Mouse (Mus musculus) stomach, embryonic 16.5 days (tissue): ENCODE results near the gene Msh3. TPM values are rescaled to one million over a fixed set of nuclear protein-coding genes. Genes with fewer than 3 reads are reported as not detected.

Source experiments
- ATAC-seq: fragments of 200-750 bp; cut with Nextera tagmentation; 2 replicates; pipeline ENCODE4 v1.8.0; 2017; ENCODE audit warnings: moderate number of reproducible peaks, moderate TSS enrichment; ENCODE audit not compliant: insufficient read depth, low FRiP score
- H3K27ac ChIP-seq: fragments of 300-500 bp; sonication (generic); 2 replicates; pipeline ENCODE4 v1.5.1; 2014; ENCODE audit warnings: low read length
- H3K27me3 ChIP-seq: fragments of 300-500 bp; sonication (generic); 2 replicates; pipeline ENCODE4 v1.6.1; 2014; ENCODE audit warnings: low read length, control low read depth, mixed read lengths; ENCODE audit not compliant: control insufficient read depth, insufficient read depth
- H3K36me3 ChIP-seq: fragments of 300-500 bp; sonication (generic); 2 replicates; pipeline ENCODE4 v1.6.1; 2014; ENCODE audit warnings: low read length; ENCODE audit not compliant: control insufficient read depth, insufficient read depth
- H3K4me1 ChIP-seq: fragments of 300-500 bp; sonication (generic); 2 replicates; pipeline ENCODE4 v1.6.1; 2014; ENCODE audit warnings: low read length, control low read depth, mixed read lengths; ENCODE audit not compliant: control insufficient read depth, insufficient read depth
- H3K4me2 ChIP-seq: fragments of 300-500 bp; sonication (generic); 2 replicates; pipeline ENCODE4 v1.6.1; 2014; ENCODE audit warnings: low read depth, low read length, mixed read lengths
- H3K4me3 ChIP-seq: fragments of 300-500 bp; sonication (generic); replicated peaks from 2 replicates; pipeline ENCODE4 v1.5.1; 2014; ENCODE audit warnings: mild to moderate bottlenecking, low read length
- H3K9ac ChIP-seq: fragments of 300-500 bp; sonication (generic); 2 replicates; pipeline ENCODE4 v1.6.1; 2014; ENCODE audit warnings: low read length
- H3K9me3 ChIP-seq: fragments of 300-500 bp; sonication (generic); replicated peaks from 2 replicates; pipeline ENCODE4 v1.6.1; 2016; ENCODE audit warnings: low read length, control low read depth; ENCODE audit not compliant: control insufficient read depth
- WGBS: fragments of 180-500 bp; shearing (Covaris S2); extraction: QIAGEN DNeasy Blood & Tissue Kit; methylation state at CpG from one replicate; pipeline ENCODE4 v1.1.7; 2014; 5-methylcytosine and 5-hydroxymethylcytosine counted together
- polyA plus RNA-seq: library from polyadenylated mRNA; unstranded; fragments of >200 nt; fragmentation: Nextera tagmentation; extraction: Ambion mirVana; gene quantifications from 2 replicates; pipeline ENCODE4 v1.2.1, GENCODE M21; 2015

The Msh3 gene
- polyA plus RNA-seq, 1 experiment from 2014 or later, result 20.5 TPM

GRCm38 (mm10) chr13:92339787-92340186 is 15.0 kb downstream of the Msh3 start:
- Histone ChIP-seq H3K36me3 (peaks cover 3% of the 10 kb centered on the region; the same call in 1 of the 2 replicates), H3K4me2 (no peak overlapping the region)
- WGBS, result 86% methylated on average over 3 of the region's 3 CpGs

GRCm38 (mm10) chr13:92337773-92338462 is 16.9 kb downstream of the Msh3 start:
- H3K9me3 ChIP-seq, result no peaks in the 10 kb centered on the region
- H3K4me3 ChIP-seq, result no peak overlapping the region
- 77% methylated on average over 6 of the region's 6 CpGs for WGBS
- ATAC-seq, result no peak
- H3K27ac ChIP-seq, result no peak overlapping the region
- no peaks in the 10 kb centered on the region for H3K4me1 ChIP-seq
- H3K36me3 ChIP-seq, result 0 out of 2 replicates have a peak, but pooled peaks cover 3% of the 10 kb centered on the region
- H3K9ac ChIP-seq, result no peak overlapping the region
- no peak overlapping the region for H3K4me2 ChIP-seq
- H3K27me3 ChIP-seq, result no peaks in the 10 kb centered on the region

More at GRCm38 (mm10) chr13:92339787-92340186, 15.0 kb downstream of the Msh3 start:
- Histone ChIP-seq H3K4me3 (no peak overlapping the region), H3K27me3 (no peaks in the 10 kb centered on the region), H3K27ac (no peak overlapping the region), H3K9me3 (no peaks in the 10 kb centered on the region), H3K9ac (no peak overlapping the region), H3K4me1 (no peaks in the 10 kb centered on the region)
- no peak for ATAC-seq

GRCm38 (mm10) chr13:92336857-92337256 is 17.9 kb downstream of the Msh3 start:
- H3K27me3 ChIP-seq, result no peaks in the 10 kb centered on the region
- H3K9ac ChIP-seq, result no peak overlapping the region
- no peak; the same call in 1 of the 2 replicates for ATAC-seq
- no peaks in the 10 kb centered on the region for H3K9me3 ChIP-seq
- no peaks in the 10 kb centered on the region for H3K4me1 ChIP-seq
- no peak overlapping the region for H3K4me2 ChIP-seq
- H3K4me3 ChIP-seq, result no peak overlapping the region
- H3K27ac ChIP-seq, result no peak overlapping the region
- WGBS, result 89% methylated on average over 1 of the region's 1 CpGs
- H3K36me3 ChIP-seq, result 0 out of 2 replicates have a peak, but pooled peaks cover 3% of the 10 kb centered on the region

- Histone ChIP-seq H3K27ac (no peak overlapping the region), H3K9me3 (no peaks in the 10 kb centered on the region), H3K27me3 (no peaks in the 10 kb centered on the region), H3K4me2 (no peak overlapping the region), H3K4me1 (no peaks in the 10 kb centered on the region), H3K4me3 (no peak overlapping the region), H3K9ac (no peak overlapping the region), H3K36me3 (no peaks in the 10 kb centered on the region)
- 88% methylated on average over 15 of the region's 15 CpGs for WGBS
- no peak for ATAC-seq
These were observed 22.5 kb downstream of the Msh3 start for GRCm38 (mm10) chr13:92332103-92332879.

- Histone ChIP-seq H3K27ac (no peak overlapping the region), H3K9me3 (no peaks in the 10 kb centered on the region), H3K9ac (no peak overlapping the region), H3K27me3 (no peaks in the 10 kb centered on the region), H3K4me1 (no peaks in the 10 kb centered on the region), H3K4me2 (no peak overlapping the region), H3K4me3 (no peak overlapping the region), H3K36me3 (no peaks in the 10 kb centered on the region)
- 92% methylated on average over 3 of the region's 3 CpGs for WGBS
- no peak for ATAC-seq
These were observed 24.2 kb downstream of the Msh3 start for GRCm38 (mm10) chr13:92330621-92331020.

GRCm38 (mm10) chr13:92328000-92328399 is 26.8 kb downstream of the Msh3 start:
- Histone ChIP-seq H3K36me3 (no peaks in the 10 kb centered on the region), H3K27ac (no peak overlapping the region), H3K27me3 (no peaks in the 10 kb centered on the region), H3K4me2 (no peak overlapping the region), H3K4me3 (no peak overlapping the region), H3K9ac (no peak overlapping the region), H3K9me3 (no peaks in the 10 kb centered on the region), H3K4me1 (no peaks in the 10 kb centered on the region)
- 67% methylated on average over 2 of the region's 2 CpGs for WGBS
- no peak for ATAC-seq

GRCm38 (mm10) chr13:92326030-92326429 is 28.8 kb downstream of the Msh3 start:
- no peak overlapping the region for H3K27ac ChIP-seq
- ATAC-seq, result no peak
- H3K9ac ChIP-seq, result no peak overlapping the region
- WGBS, result 73% methylated on average over 5 of the region's 5 CpGs
- H3K36me3 ChIP-seq, result no peaks in the 10 kb centered on the region
- no peak overlapping the region for H3K4me2 ChIP-seq
- no peaks in the 10 kb centered on the region for H3K4me1 ChIP-seq
- H3K9me3 ChIP-seq, result no peaks in the 10 kb centered on the region
- H3K27me3 ChIP-seq, result no peaks in the 10 kb centered on the region
- no peak overlapping the region for H3K4me3 ChIP-seq

- ATAC-seq, result no peak
- 80% methylated on average over 5 of the region's 5 CpGs for WGBS
These were observed 34.0 kb downstream of the Msh3 start for GRCm38 (mm10) chr13:92320770-92321169.

GRCm38 (mm10) chr13:92314613-92315012 is 40.2 kb downstream of the Msh3 start:
- Histone ChIP-seq H3K4me1 (no peaks in the 10 kb centered on the region), H3K27ac (no peak overlapping the region), H3K4me2 (no peak overlapping the region), H3K27me3 (no peaks in the 10 kb centered on the region), H3K36me3 (peaks cover 4% of the 10 kb centered on the region; the same call in 1 of the 2 replicates), H3K9me3 (no peaks in the 10 kb centered on the region), H3K4me3 (no peak overlapping the region), H3K9ac (no peak overlapping the region)
- WGBS, result 86% methylated on average over 5 of the region's 5 CpGs
- ATAC-seq, result no peak

More at GRCm38 (mm10) chr13:92320770-92321169, 34.0 kb downstream of the Msh3 start:
- Histone ChIP-seq H3K4me2 (no peak overlapping the region), H3K9ac (no peak overlapping the region), H3K4me3 (no peak overlapping the region), H3K36me3 (peaks cover 4% of the 10 kb centered on the region; the same call in 1 of the 2 replicates), H3K27ac (no peak overlapping the region), H3K27me3 (no peaks in the 10 kb centered on the region), H3K9me3 (no peaks in the 10 kb centered on the region), H3K4me1 (no peaks in the 10 kb centered on the region)
